Mouse (Mus musculus) frontal cortex, postnatal 14 days (tissue): ENCODE measurements at regions not wholly inside any gene's neighbourhood (a gene's known extent, or its start where the extent isn't known, plus 50 kb on each side); places are given as distances from the start of the nearest gene placed in this dataset.

Experiments
- DNase-seq, 2 experiments: peaks; one replicate each; pipeline ENCODE4 v3.0.0; 2022; ENCODE audit warnings: low spot score in 2 of 2

- DNase-seq: no peak
Observed at GRCm38 (mm10) chr2:128217784-128218467, 92.1 kb downstream of the Bcl2l11 start.

GRCm38 (mm10) chr2:128218961-128219360 lies 93.1 kb downstream of the Bcl2l11 start:
- DNase-seq: no peak

GRCm38 (mm10) chr2:128221055-128221454 lies 95.2 kb downstream of the Bcl2l11 start:
- DNase-seq: no peak

- no peak for DNase-seq
Observed at GRCm38 (mm10) chr2:128221657-128222056, 95.8 kb downstream of the Bcl2l11 start.

GRCm38 (mm10) chr2:128226465-128227047 lies 100.7 kb downstream of the Bcl2l11 start:
- no peak for DNase-seq

GRCm38 (mm10) chr2:128229730-128230129 lies 103.9 kb downstream of the Bcl2l11 start:
- no peak for DNase-seq

GRCm38 (mm10) chr2:128230921-128231320 lies 105.1 kb downstream of the Bcl2l11 start:
- no peak for DNase-seq

GRCm38 (mm10) chr2:128231338-128231737 lies 105.5 kb downstream of the Bcl2l11 start:
- DNase-seq: no peak

GRCm38 (mm10) chr2:128232027-128232426 lies 106.2 kb downstream of the Bcl2l11 start:
- DNase-seq: no peak

- DNase-seq: peak in 1 of 2 experiments; percentile 11
Observed at GRCm38 (mm10) chr2:128235127-128235526, 109.3 kb downstream of the Bcl2l11 start.

GRCm38 (mm10) chr2:128239451-128239850 lies 113.6 kb downstream of the Bcl2l11 start:
- DNase-seq: no peak

GRCm38 (mm10) chr2:128240054-128240453 lies 114.2 kb downstream of the Bcl2l11 start:
- no peak for DNase-seq

- DNase-seq: no peak
Observed at GRCm38 (mm10) chr2:128240536-128241279, 114.9 kb downstream of the Bcl2l11 start.

- DNase-seq: no peak
Observed at GRCm38 (mm10) chr2:128241280-128241665, 115.4 kb downstream of the Bcl2l11 start.

- peak; percentile 18 to 32 for DNase-seq
Observed at GRCm38 (mm10) chr2:128245544-128245943, 119.7 kb downstream of the Bcl2l11 start.

GRCm38 (mm10) chr2:128247967-128248366 lies 122.1 kb downstream of the Bcl2l11 start:
- no peak for DNase-seq

- no peak for DNase-seq
Observed at GRCm38 (mm10) chr2:128249188-128249587, 123.3 kb downstream of the Bcl2l11 start.

GRCm38 (mm10) chr2:128249607-128250006 lies 123.8 kb downstream of the Bcl2l11 start:
- DNase-seq: no peak

- no peak for DNase-seq
Observed at GRCm38 (mm10) chr2:128250841-128251240, 125.0 kb downstream of the Bcl2l11 start.

- DNase-seq: no peak
Observed at GRCm38 (mm10) chr2:128256651-128257050, 130.8 kb downstream of the Bcl2l11 start.

GRCm38 (mm10) chr2:128257262-128257661 lies 131.4 kb downstream of the Bcl2l11 start:
- DNase-seq: no peak

GRCm38 (mm10) chr2:128263880-128264279 lies 138.0 kb downstream of the Bcl2l11 start:
- no peak for DNase-seq
